Mouse (Mus musculus) midbrain, embryonic 10.5 days (tissue): Measurements from ENCODE around the gene E2f2. TPM values are rescaled to one million over a fixed set of nuclear protein-coding genes. Genes with fewer than 3 reads are reported as not detected.

Experiments used
- DNase-seq: peaks from one replicate; pipeline ENCODE4 v3.0.0-alpha.2; 2017; ENCODE audit warnings: low spot score
- H3K27ac ChIP-seq: fragments of 300-500 bp; sonication (generic); replicated peaks from 2 replicates; pipeline ENCODE4 v1.5.1; 2016; ENCODE audit warnings: mild to moderate bottlenecking
- H3K27me3 ChIP-seq: fragments of 300-500 bp; sonication (generic); 2 replicates; pipeline ENCODE4 v1.6.1; 2016; ENCODE audit warnings: low read depth, mild to moderate bottlenecking; ENCODE audit not compliant: poor library complexity, severe bottlenecking
- H3K36me3 ChIP-seq: fragments of 300-500 bp; sonication (generic); 2 replicates; pipeline ENCODE4 v1.6.1; 2016; ENCODE audit warnings: mild to moderate bottlenecking, moderate library complexity
- H3K4me1 ChIP-seq: fragments of 300-500 bp; sonication (generic); 2 replicates; pipeline ENCODE4 v1.6.1; 2016
- H3K4me3 ChIP-seq: fragments of 300-500 bp; sonication (generic); 2 replicates; pipeline ENCODE4 v1.5.1; 2016; ENCODE audit warnings: mild to moderate bottlenecking, moderate library complexity
- H3K9me3 ChIP-seq: fragments of 300-500 bp; sonication (generic); replicated peaks from 2 replicates; pipeline ENCODE4 v1.6.1; 2016; ENCODE audit warnings: mild to moderate bottlenecking
- WGBS: fragments of 180-500 bp; shearing (Covaris S2); methylation state at CpG from one replicate; pipeline ENCODE4 v1.1.7; 2016; 5-methylcytosine and 5-hydroxymethylcytosine counted together
- polyA plus RNA-seq: library from polyadenylated mRNA; unstranded; fragments of >200 nt; fragmentation: Nextera tagmentation; extraction: Ambion mirVana; gene quantifications from 2 replicates; pipeline ENCODE4 v1.2.1, GENCODE M21; 2016

Gene E2f2
- polyA plus RNA-seq, 1 experiment from 2014 or later: 10.8 TPM

DNA sequence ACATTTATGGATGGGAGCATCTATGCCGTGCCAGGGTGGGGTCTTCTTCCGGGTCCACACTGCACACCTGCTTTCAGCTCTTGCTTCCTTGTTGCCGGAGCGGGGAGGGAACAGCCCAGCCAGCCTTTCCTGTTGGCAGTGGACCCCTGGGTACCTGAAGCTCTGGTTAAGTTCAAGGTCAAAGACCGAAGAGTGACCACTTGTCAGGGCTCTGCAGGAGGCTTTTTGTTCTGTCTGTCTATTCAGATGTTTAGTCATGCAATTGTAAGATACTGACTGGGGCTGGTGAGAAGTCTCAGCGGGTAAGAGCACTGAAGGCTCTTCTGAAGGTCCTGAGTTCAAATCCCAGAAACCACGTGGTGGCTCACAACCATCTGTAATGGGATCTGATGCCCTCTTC lies 26.7 kb downstream of the E2f2 start:
- peaks cover 23% of the 10 kb centered on the region for H3K36me3 ChIP-seq
- no peaks in the 10 kb centered on the region for H3K9me3 ChIP-seq
- no peak overlapping the region for H3K27ac ChIP-seq
- H3K4me3 ChIP-seq: no peak overlapping the region
- 76% methylated on average over 7 of the region's 7 CpGs for WGBS
- no peak for DNase-seq
- peaks cover 31% of the 10 kb centered on the region for H3K4me1 ChIP-seq
- H3K27me3 ChIP-seq: peaks cover 16% of the 10 kb centered on the region

DNA sequence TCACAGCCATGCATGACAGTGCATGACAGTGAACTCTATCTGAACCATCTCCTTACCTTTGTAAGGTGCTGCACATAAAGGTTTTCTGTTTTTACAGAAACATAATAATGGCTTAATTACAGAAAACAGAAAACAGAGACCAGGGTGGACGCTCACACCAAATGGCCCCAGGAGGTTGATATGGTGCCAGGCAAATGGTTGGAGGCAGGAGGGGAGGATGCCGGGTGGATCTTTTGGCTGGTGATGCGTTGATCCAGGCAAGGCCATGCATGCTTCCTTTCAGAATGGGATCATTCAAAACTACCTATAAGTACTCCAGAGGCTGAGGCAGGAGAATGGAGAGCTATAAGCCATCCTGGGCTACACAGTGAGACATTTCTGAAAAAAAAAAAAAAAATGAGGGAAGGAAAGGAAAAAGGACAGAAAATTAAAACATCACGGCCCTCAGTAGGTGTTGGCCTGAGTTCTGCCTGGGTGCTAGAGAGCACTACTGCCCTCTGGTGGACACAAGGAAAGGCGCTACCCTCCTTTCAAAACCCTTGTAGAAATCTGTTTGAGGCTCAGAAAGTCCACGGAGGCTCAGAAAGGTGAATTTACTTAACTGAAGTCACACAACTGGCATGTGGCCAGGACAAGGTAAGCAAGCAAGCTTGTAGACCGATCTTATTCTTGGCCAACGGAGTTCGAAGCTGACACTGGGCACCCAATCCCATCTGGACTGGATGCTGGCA lies 27.5 kb downstream of the E2f2 start:
- Histone ChIP-seq H3K9me3 (no peaks in the 10 kb centered on the region), H3K27ac (no peak overlapping the region), H3K4me1 (peaks cover 31% of the 10 kb centered on the region), H3K4me3 (no peak overlapping the region), H3K36me3 (peaks cover 15% of the 10 kb centered on the region), H3K27me3 (peaks cover 25% of the 10 kb centered on the region)
- peak; percentile 53 for DNase-seq
- 35% methylated on average over 9 of the region's 9 CpGs for whole genome bisulfite sequencing

DNA sequence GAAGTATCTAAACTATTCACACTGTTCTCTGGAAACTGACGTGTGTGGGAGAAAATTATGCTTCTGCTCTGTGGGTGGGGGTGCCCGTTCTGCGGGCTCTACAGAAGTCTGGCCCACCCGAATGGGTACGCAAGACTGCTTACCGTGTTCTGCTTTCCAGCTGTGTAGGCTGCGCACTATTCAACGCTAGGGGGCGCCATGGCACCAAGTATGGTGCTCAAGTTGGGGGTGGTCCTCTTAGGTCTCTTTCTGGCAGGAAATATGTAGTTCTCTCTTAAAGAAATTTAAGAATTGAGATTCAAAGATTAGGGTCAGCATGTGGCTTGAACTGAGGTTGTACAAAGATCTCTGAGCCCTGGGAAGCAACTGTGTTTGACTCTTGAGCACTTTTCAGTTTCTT lies 30.3 kb downstream of the E2f2 start:
- Histone ChIP-seq H3K4me3 (no peak overlapping the region), H3K27me3 (peaks cover 40% of the 10 kb centered on the region), H3K4me1 (peaks cover 52% of the 10 kb centered on the region), H3K27ac (no peak overlapping the region), H3K9me3 (no peaks in the 10 kb centered on the region), H3K36me3 (no peaks in the 10 kb centered on the region)
- WGBS: 6% methylated on average over 9 of the region's 9 CpGs
- DNase-seq: peak; percentile 82

DNA sequence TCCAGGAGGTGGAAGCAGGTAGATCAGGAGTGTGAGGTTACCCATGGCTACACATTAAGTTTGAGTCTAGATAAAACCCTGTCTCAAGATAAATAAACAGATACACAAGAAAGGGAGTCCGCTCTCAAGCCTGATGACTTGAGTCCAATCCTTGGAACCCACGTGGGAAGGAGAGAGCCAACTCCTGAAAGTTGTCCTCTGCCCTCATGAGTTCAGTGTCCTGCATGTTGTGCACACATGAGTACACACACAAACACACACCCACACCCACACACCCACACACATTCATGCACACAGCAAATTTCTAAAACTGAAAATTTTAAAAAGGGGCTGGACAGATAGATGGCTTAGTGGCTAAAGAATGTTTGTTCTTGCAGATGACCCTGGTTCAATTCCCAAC lies 32.6 kb downstream of the E2f2 start:
- no peak for DNase-seq
- peaks cover 59% of the 10 kb centered on the region for H3K27me3 ChIP-seq
- no peak overlapping the region for H3K27ac ChIP-seq
- no peaks in the 10 kb centered on the region for H3K9me3 ChIP-seq
- H3K36me3 ChIP-seq: no peaks in the 10 kb centered on the region
- 73% methylated on average over 2 of the region's 2 CpGs for WGBS
- H3K4me1 ChIP-seq: peaks cover 54% of the 10 kb centered on the region
- no peak overlapping the region for H3K4me3 ChIP-seq

DNA sequence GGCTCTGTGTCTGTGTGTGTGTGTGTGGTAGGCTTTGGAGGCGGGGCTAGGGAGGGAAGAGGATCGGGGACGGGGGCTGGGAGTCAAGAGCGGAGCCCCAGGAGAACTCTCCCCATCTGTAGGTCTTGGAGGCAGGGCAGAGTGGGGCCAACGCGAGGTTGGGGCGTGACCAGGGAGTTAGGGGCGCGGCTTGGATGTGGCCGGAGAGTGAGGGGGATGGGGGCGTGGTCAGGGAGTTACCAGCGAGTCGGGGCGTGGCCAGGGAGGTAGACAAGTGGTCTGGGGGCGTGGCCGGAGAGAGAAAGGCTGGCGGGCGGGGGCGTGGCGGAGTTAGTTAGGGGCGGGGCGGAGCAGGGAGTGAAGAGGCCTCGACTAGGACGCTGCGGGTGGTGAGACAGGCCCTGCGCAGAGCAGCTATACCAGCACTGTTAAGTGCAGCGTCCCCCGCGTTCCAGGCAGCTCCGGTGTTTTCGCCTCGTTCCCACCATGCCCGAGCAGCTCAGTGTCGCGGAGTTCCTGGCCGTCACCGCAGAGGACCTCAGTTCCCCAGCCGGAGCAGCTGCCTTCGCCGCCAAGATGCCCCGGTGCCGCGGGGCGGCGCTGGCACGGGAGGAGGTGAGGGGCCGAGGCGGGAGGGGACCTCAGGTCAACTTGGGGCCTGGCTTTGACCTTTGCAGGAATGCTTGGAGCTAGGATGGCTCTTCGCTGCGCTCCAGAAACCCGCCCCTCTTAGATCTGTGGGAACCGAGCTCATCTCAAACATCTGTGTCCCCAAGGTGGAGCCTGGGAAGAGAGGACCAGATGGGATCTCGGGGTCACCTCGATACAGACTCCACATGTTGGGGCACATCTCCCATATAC lies 34.1 kb downstream of the E2f2 start, which contains the start of gene Asap3:
Gene Asap3 (plus strand): TSS at position 333 of the 861 bp plus-strand sequence.
- peaks cover 40% of the 10 kb centered on the region for H3K4me1 ChIP-seq
- WGBS: under 1% methylated on average over 54 of the region's 54 CpGs
- H3K36me3 ChIP-seq: no peaks in the 10 kb centered on the region
- no peaks in the 10 kb centered on the region for H3K9me3 ChIP-seq
- DNase-seq: peak; percentile 100
- H3K27me3 ChIP-seq: peaks cover 57% of the 10 kb centered on the region
- peak within 1 kb of the TSS; percentile 79 for H3K27ac ChIP-seq
- peak within 1 kb of the TSS; percentile 64 for H3K4me3 ChIP-seq

DNA sequence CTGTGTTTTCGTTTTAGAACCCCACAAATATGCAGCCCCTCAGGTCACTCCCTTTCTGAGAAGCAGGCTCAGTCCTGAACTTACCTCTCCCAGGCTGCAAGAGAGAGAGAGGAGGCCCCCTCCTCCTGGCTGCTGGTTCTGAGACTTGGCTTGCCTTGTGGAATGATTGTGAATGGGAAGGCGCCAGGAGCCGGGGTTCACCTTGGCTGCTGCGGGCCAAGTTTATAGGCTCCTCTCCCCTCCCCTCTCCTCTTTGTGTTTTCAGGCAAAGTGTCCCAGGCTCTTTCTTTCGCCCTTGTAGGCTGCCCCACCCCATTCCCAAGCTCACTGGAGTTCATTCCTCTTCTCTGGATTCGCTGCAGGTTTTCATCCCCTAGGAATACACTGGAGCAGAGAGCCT lies 34.7 kb downstream of the E2f2 start:
- H3K27ac ChIP-seq: peak overlapping the region; percentile 79; the same call in 1 of the 2 replicates
- peaks cover 39% of the 10 kb centered on the region for H3K4me1 ChIP-seq
- H3K4me3 ChIP-seq: peak overlapping the region; percentile 64
- no peaks in the 10 kb centered on the region for H3K9me3 ChIP-seq
- 5% methylated on average over 6 of the region's 6 CpGs for WGBS
- no peaks in the 10 kb centered on the region for H3K36me3 ChIP-seq
- peak; percentile 20 for DNase-seq
- peaks cover 53% of the 10 kb centered on the region for H3K27me3 ChIP-seq

DNA sequence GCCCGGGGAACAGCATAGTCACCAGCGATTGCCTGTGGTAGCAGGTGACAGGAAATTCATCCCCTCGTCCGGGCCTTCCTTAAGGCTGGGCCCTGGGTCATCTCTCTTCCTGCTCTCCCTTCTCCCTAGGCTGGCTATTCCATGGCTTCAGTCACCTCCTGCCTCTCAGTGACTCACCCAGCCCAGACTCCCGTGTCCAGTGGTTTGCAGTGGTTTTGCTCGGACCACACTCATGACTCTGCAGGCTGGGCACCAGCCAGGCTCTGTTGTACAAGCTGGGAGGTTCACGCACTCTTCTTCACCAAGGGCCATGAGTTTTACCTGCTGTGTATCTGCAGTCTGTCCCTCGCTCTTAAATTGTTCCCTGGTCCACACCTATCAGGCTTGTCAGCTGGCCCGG lies 38.7 kb downstream of the E2f2 start:
- Histone ChIP-seq H3K9me3 (no peaks in the 10 kb centered on the region), H3K36me3 (no peaks in the 10 kb centered on the region), H3K4me3 (no peak overlapping the region), H3K27ac (no peak overlapping the region), H3K27me3 (peaks cover 26% of the 10 kb centered on the region), H3K4me1 (peaks cover 19% of the 10 kb centered on the region)
- 89% methylated on average over 9 of the region's 9 CpGs for WGBS
- DNase-seq: no peak

DNA sequence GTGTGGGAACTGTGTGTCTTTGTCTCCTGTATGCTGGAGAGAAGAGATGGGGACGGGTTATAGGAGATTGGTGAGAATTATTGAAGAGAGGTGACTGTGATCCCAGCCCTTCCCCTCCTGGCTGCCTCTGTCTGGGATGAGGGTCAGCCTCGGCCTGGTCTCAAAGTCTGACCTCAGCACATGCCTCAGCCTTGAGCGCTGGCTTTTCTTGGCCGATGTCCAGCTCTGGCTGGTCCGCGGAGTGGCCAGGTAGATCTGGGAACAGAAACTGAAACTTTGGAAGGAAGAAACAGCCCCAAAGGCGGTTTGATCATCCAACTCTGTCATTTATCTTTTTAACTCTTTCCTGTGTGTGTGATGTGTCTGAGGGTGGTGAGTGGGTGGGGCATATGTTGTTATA lies 41.4 kb downstream of the E2f2 start:
- no peak overlapping the region for H3K27ac ChIP-seq
- 91% methylated on average over 7 of the region's 7 CpGs for WGBS
- no peak for DNase-seq
- H3K4me3 ChIP-seq: no peak overlapping the region
- H3K4me1 ChIP-seq: peaks cover 9% of the 10 kb centered on the region
- no peaks in the 10 kb centered on the region for H3K36me3 ChIP-seq
- no peaks in the 10 kb centered on the region for H3K9me3 ChIP-seq
- H3K27me3 ChIP-seq: peaks cover 17% of the 10 kb centered on the region

DNA sequence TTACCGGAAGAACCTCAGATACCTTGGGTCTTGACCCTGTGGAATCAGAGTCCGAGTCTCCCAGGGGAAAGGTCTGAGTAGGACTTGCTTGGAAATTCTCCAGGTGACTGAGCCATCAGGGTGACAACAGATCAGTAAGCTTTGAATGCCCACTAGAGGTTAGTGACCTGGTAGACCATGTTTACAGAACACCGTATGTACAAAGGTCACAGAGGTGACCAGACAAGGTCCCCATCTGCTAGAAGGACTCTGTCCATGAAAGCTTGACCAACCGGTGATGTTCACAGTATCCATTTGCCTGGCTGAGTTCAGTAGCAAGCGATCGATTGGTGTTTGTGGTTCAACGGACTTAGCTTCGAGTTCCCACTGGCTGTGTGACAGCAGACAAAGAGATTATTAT lies 42.6 kb downstream of the E2f2 start:
- peaks cover 22% of the 10 kb centered on the region for H3K27me3 ChIP-seq
- no peaks in the 10 kb centered on the region for H3K9me3 ChIP-seq
- H3K4me3 ChIP-seq: no peak overlapping the region
- 90% methylated on average over 8 of the region's 8 CpGs for WGBS
- peaks cover 21% of the 10 kb centered on the region for H3K4me1 ChIP-seq
- no peak overlapping the region for H3K27ac ChIP-seq
- H3K36me3 ChIP-seq: no peaks in the 10 kb centered on the region
- DNase-seq: no peak

DNA sequence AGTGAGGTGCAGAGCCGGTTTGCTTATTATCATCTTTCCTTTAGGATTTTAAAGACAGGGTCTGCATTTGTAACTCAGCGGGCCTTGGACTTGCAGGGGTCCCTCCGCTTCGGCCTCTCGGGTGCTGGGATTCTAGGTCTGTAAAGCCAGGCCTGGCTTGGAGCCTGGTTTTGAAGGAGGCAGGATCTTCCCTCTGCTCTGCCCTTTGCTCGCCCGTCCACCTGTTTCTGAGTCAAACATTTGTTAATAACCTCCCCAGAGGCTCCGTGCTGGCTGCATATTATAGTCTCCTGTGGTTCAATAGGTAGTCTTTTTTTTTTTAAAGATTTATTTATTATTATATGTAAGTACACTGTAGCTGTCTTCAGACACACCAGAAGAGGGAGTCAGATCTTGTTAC lies 43.4 kb downstream of the E2f2 start:
- DNase-seq: no peak
- Histone ChIP-seq H3K4me3 (no peak overlapping the region), H3K9me3 (no peaks in the 10 kb centered on the region), H3K27me3 (peaks cover 29% of the 10 kb centered on the region), H3K36me3 (no peaks in the 10 kb centered on the region), H3K27ac (0 out of 2 replicates have a peak overlapping the region, but pooled peaks have one; percentile 23), H3K4me1 (peaks cover 29% of the 10 kb centered on the region)
- 92% methylated on average over 8 of the region's 8 CpGs for WGBS

DNA sequence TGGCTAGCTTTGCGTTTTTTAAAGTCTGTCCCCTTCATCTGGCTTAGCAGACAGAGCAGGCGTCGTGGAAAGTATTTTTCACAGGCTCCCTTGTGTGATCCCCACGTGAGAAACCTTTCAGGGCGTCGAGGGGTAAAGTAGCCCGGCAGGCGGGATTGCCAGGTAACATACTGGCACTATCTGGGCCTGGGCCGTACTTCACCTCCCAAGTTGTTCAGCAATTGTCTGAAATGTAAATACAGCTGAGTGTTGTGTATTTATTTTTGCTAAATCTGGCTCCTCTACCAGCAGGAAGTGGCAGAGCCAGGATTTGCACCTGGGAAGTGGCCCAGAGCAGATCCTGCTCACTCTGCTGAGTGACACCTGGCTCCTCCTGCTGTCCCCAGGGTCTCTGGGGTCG lies 44.9 kb downstream of the E2f2 start:
- DNase-seq: no peak
- Histone ChIP-seq H3K4me1 (peaks cover 32% of the 10 kb centered on the region), H3K36me3 (no peaks in the 10 kb centered on the region), H3K27me3 (peaks cover 38% of the 10 kb centered on the region), H3K27ac (no peak overlapping the region), H3K9me3 (no peaks in the 10 kb centered on the region), H3K4me3 (no peak overlapping the region)
- 71% methylated on average over 10 of the region's 10 CpGs for WGBS

DNA sequence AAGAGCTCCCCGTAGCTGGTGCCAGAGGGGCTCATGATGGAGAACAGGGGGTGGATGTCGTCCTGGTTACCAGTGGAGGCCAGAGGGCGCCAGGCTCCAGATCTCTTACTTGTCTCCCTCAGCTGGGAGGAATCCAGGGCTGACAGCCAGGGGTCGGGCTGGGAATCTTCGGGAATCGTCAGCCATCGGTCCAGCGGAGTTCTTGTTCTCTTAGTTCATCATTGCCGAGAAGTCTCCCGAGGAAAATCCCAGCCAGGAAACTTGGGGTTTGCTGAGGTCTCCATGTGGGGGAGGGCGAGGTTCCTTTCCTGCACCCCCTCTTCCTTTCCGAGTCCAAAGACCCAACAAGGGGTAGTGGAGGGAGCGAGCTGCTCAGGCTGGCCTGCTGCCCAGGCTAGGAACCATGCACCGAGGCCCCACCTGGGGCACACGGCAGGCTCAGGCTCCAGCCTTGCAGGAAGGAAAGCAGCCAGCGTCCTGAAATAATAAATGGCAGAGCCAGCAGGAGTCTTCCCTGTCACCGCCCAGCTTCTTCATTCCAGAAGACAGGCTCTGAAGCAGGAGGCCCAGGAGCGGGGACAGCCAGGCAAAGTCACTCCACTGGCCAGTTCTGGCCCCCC lies 46.5 kb downstream of the E2f2 start:
- peaks cover 38% of the 10 kb centered on the region for H3K27me3 ChIP-seq
- 10% methylated on average over 18 of the region's 18 CpGs for WGBS
- H3K9me3 ChIP-seq: no peaks in the 10 kb centered on the region
- H3K27ac ChIP-seq: peak overlapping the region; percentile 72
- DNase-seq: peak; percentile 44
- H3K4me3 ChIP-seq: peak overlapping the region; percentile 27
- H3K36me3 ChIP-seq: no peaks in the 10 kb centered on the region
- peaks cover 37% of the 10 kb centered on the region for H3K4me1 ChIP-seq
